Mouse (Mus musculus) intestine, embryonic 14.5 days (tissue): ENCODE measurements around the gene Rassf3. TPM values are rescaled to one million over a fixed set of nuclear protein-coding genes. Genes with fewer than 3 reads are reported as not detected.
A peak's percentile ranks its signal among the peaks of the same experiment; 100 is the strongest.

Experiments used
- ATAC-seq: fragments of 200-750 bp; cut with Nextera tagmentation; replicated peaks from 2 replicates; pipeline ENCODE4 v1.8.0; 2017; ENCODE audit warnings: low read depth, moderate number of reproducible peaks, moderate TSS enrichment, moderate library complexity; ENCODE audit not compliant: low FRiP score, low TSS enrichment
- DNase-seq: peaks from one replicate; pipeline ENCODE4 v3.0.0-alpha.2; 2018; ENCODE audit warnings: low spot score
- H3K27ac ChIP-seq: fragments of 300-500 bp; sonication (generic); 2 replicates; pipeline ENCODE4 v1.5.1; 2014; ENCODE audit warnings: low read depth, mild to moderate bottlenecking, control low read depth
- H3K27me3 ChIP-seq: fragments of 300-500 bp; sonication (generic); replicated peaks from 2 replicates; pipeline ENCODE4 v1.6.1; 2014; ENCODE audit warnings: low read length, control low read depth; ENCODE audit not compliant: control insufficient read depth, insufficient read depth
- H3K36me3 ChIP-seq: fragments of 300-500 bp; sonication (generic); 2 replicates; pipeline ENCODE4 v1.6.1; 2014; ENCODE audit warnings: low read length, control low read depth; ENCODE audit not compliant: control insufficient read depth, insufficient read depth
- H3K4me1 ChIP-seq: fragments of 300-500 bp; sonication (generic); replicated peaks from 2 replicates; pipeline ENCODE4 v1.6.1; 2014; ENCODE audit warnings: low read length, control low read depth, mixed read lengths; ENCODE audit not compliant: control insufficient read depth, insufficient read depth
- H3K4me2 ChIP-seq: fragments of 300-500 bp; sonication (generic); 2 replicates; pipeline ENCODE4 v1.6.1; 2014; ENCODE audit warnings: low read length
- H3K4me3 ChIP-seq: fragments of 300-500 bp; sonication (generic); 2 replicates; pipeline ENCODE4 v1.5.1; 2014; ENCODE audit warnings: low read depth, low read length, control low read depth, mixed read lengths
- H3K9ac ChIP-seq: fragments of 300-500 bp; sonication (generic); 2 replicates; pipeline ENCODE4 v1.6.1; 2014; ENCODE audit warnings: mild to moderate bottlenecking, low read length
- H3K9me3 ChIP-seq: fragments of 300-500 bp; sonication (generic); 2 replicates; pipeline ENCODE4 v1.6.1; 2016; ENCODE audit warnings: low read length, control low read depth; ENCODE audit not compliant: control insufficient read depth
- WGBS: fragments of 180-500 bp; shearing (Covaris S2); extraction: QIAGEN DNeasy Blood & Tissue Kit; methylation state at CpG from one replicate; pipeline ENCODE4 v1.1.7; 2014; 5-methylcytosine and 5-hydroxymethylcytosine counted together
- polyA plus RNA-seq: library from polyadenylated mRNA; unstranded; fragments of >200 nt; fragmentation: Nextera tagmentation; extraction: Ambion mirVana; gene quantifications from 2 replicates; pipeline ENCODE4 v1.2.1, GENCODE M21; 2014

Gene Rassf3
- polyA plus RNA-seq, 1 experiment from 2014 or later, result 24.6 TPM

DNA sequence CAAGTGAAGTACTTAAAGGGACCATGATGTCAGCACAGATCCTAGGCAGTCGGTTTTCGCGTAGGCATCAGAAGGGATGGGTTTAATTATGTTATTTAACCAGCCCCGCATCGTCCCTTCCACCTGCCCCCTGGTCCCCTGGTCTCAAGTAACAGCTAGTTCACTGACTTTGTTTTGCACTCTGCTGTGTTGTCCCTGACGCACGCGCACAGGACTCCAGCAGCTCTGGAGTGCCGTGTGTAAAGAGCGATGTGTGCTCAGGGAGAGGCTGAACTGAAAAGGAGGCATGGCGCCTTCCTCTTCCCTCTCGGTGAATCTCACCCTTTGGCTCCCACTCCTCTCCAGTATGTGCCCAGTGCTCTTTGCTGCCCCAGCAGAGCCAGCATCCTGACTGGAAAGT, 102.1 kb downstream of the Rassf3 start:
- 88% methylated on average over 12 of the region's 12 CpGs for WGBS
- Histone ChIP-seq H3K9ac (no peak overlapping the region), H3K27me3 (no peaks in the 10 kb centered on the region), H3K36me3 (peaks cover 37% of the 10 kb centered on the region), H3K9me3 (no peaks in the 10 kb centered on the region), H3K4me1 (no peaks in the 10 kb centered on the region), H3K4me3 (no peak overlapping the region), H3K4me2 (no peak overlapping the region), H3K27ac (no peak overlapping the region)
- no peak for DNase-seq
- ATAC-seq, result no peak

DNA sequence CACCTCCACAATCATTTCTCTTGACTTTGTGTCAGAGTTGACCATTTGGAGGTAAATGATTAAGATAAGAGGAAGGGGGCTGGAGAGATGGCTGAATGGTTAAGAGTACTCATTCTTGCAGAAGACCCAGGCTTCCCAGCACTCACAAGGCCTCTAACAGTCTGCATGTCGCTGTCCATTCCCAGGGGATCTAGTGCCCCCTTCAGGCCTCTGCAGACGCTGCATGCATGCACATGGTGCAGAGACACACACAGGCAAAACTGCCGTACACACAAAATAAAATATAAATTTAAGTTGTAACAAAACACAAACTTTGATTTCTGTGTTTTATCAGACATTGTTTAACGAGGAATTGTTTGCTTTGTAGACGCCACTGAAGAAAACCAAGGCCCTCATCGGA, 105.4 kb downstream of the Rassf3 start:
- Histone ChIP-seq H3K9me3 (no peaks in the 10 kb centered on the region), H3K36me3 (peaks cover 12% of the 10 kb centered on the region), H3K27me3 (no peaks in the 10 kb centered on the region), H3K9ac (no peak overlapping the region), H3K27ac (no peak overlapping the region), H3K4me3 (no peak overlapping the region), H3K4me1 (peaks cover 8% of the 10 kb centered on the region; the same call in 1 of the 2 replicates), H3K4me2 (no peak overlapping the region)
- ATAC-seq (no peak), DNase-seq (no peak)
- 90% methylated on average over 6 of the region's 6 CpGs for WGBS

DNA sequence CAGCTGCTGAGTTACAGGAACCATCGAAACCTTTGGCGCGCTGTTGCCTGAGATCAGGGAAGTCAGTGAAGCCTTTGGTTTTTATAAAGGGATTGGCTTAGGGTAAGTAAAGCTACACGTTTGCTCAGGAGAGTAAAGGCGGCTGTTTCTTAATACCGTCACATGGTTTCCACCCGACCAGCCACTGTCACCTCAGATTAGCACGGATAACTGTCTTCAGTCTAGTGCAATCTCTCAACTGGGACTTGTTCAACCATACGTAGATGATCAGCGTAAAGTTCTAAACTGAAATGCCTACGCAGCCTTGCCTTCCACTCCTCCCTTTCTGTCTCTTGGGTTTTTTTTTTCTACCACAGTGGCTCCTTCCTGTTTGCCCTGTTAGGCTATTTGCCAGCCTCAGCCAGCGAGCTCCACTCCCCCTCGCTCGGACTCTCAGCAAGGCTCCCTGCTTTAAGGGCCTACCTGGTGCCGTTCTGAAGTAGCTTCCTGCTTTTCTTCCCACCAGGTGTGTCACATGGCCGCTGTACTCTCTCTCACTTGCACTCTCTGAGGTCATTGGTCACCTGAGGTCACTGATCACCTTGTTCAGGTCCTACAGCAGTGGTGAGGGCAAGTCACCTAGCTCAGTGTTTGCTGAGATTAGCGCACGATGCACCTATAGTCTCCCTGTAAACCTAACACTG, 107.2 kb downstream of the Rassf3 start:
- H3K4me3 ChIP-seq, result no peak overlapping the region
- ATAC-seq (no peak), DNase-seq (no peak)
- no peaks in the 10 kb centered on the region for H3K9me3 ChIP-seq
- H3K27me3 ChIP-seq, result no peaks in the 10 kb centered on the region
- 86% methylated on average over 18 of the region's 18 CpGs for WGBS
- peaks cover 3% of the 10 kb centered on the region; the same call in 1 of the 2 replicates for H3K36me3 ChIP-seq
- H3K4me2 ChIP-seq, result no peak overlapping the region
- peaks cover 11% of the 10 kb centered on the region; the same call in 1 of the 2 replicates for H3K4me1 ChIP-seq
- no peak overlapping the region for H3K9ac ChIP-seq
- no peak overlapping the region for H3K27ac ChIP-seq

DNA sequence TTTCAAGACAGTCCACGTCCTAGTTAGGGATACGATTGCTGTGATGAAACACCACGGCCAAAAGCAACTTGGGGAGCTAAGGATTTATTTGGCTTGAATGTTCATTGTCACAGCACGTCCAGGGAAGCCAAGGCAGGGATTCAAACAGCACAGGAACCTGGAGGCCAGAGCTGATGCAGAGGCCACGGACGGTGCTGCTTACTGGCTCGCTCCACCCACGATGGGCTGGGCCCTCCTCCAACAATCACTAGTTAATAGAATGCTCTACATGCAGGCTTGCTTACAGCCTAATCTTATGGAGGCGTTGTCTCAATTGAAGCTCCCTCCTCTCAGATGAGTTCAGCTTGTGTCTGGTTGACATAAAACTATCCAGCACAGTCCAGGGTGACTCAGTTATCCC, 108.4 kb downstream of the Rassf3 start:
- no peak overlapping the region for H3K4me3 ChIP-seq
- H3K27ac ChIP-seq, result no peak overlapping the region
- no peaks in the 10 kb centered on the region for H3K27me3 ChIP-seq
- ATAC-seq (no peak), DNase-seq (no peak)
- H3K9me3 ChIP-seq, result no peaks in the 10 kb centered on the region
- peaks cover 3% of the 10 kb centered on the region; the same call in 1 of the 2 replicates for H3K36me3 ChIP-seq
- H3K9ac ChIP-seq, result no peak overlapping the region
- 89% methylated on average over 9 of the region's 9 CpGs for WGBS
- no peak overlapping the region for H3K4me2 ChIP-seq
- H3K4me1 ChIP-seq, result peaks cover 11% of the 10 kb centered on the region; the same call in 1 of the 2 replicates

DNA sequence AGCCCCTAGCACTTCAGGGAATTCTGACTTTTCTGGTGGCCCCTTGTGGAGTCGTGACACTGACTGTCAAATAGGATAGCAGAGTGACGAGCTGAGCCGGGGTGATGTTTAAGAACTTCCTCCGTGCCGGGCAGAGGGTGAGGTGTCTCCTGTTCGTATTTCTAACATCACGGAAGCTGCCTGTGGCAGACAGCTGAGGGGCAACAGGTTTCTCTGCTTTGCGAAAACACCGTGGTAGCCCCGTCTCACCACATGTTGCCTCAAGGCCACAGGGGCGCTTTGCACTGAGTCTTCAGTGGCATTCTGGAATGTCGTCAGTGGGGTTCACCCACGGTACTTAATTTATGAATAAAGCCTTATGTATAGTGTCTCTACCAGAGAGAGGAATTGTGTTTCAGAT, 108.9 kb downstream of the Rassf3 start:
- H3K4me2 ChIP-seq, result no peak overlapping the region
- no peak overlapping the region for H3K9ac ChIP-seq
- H3K4me1 ChIP-seq, result peaks cover 11% of the 10 kb centered on the region; the same call in 1 of the 2 replicates
- H3K4me3 ChIP-seq, result no peak overlapping the region
- no peaks in the 10 kb centered on the region for H3K27me3 ChIP-seq
- peaks cover 3% of the 10 kb centered on the region; the same call in 1 of the 2 replicates for H3K36me3 ChIP-seq
- WGBS, result 85% methylated on average over 13 of the region's 13 CpGs
- no peaks in the 10 kb centered on the region for H3K9me3 ChIP-seq
- no peak for ATAC-seq
- DNase-seq, result no peak
- H3K27ac ChIP-seq, result no peak overlapping the region

DNA sequence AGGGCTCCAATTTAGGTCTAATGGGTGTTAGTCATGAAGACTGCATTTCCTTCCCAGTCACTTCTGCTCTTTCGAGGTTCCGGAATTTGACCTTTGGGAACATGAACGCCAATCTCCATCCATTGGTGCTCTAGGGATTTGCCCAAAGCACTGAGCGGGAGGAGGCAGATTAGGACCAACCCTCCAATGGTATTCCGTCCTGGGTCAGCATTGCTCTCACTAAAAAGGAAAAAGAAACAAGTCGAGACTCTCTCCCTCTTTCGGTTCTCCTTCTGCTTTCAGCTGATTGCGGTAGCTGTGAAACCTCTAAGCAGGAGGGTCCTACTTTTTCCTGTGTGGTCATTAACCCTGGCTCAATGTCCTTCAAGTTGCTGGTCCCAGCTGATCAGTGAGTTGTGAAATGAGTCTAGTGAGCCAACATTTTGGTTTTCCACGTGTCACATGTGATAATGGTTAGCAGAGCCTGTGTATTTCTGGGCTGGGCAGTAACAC, 110.3 kb downstream of the Rassf3 start:
- Histone ChIP-seq H3K9ac (peak overlapping the region; percentile 78), H3K4me3 (peak overlapping the region; percentile 76), H3K27me3 (no peaks in the 10 kb centered on the region), H3K9me3 (no peaks in the 10 kb centered on the region), H3K4me2 (peak overlapping the region; percentile 85), H3K36me3 (peaks cover 3% of the 10 kb centered on the region; the same call in 1 of the 2 replicates), H3K4me1 (peaks cover 11% of the 10 kb centered on the region; the same call in 1 of the 2 replicates), H3K27ac (no peak overlapping the region)
- no peak for ATAC-seq
- no peak for DNase-seq
- 12% methylated on average over 9 of the region's 9 CpGs for WGBS

DNA sequence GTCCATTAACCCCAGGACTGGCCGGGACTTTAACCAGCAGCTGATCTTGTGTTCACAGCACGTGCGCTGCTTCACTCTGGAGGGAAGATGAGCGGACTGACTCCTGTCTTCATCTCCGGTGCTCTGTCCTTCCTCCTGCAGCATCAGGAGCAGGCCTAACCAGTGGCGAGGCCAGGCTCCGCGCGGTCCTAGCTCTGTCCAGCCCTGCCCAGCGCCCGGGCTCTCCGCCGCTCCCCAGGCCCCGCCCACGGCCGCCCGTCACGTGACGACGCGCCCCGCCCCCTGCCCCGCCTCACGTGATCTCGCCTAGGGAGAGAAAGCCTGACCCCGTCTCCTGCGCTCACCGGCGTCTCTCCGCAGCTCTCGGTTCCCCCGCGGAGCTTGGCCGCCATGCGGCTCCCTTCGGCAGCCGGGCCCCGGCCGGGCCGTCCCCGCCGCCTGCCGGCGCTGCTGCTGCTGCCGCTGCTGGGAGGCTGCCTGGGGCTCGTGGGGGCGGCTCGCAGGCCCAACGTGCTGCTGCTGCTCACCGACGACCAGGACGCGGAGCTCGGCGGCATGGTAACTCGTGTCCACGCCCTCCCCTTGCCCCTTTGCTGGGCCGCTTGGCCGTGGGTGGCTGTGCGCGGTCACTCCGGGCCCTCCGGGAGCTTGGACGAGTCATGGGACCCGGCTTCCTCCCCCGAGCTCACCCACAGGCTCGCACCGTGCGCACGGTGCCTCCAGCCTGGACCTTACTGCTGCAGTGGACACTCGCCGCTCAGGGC, 111.2 kb downstream of the Rassf3 start, which contains the start of gene Gns:
Gns (plus strand) TSS at position 290 of the 764 bp plus-strand sequence.
- Histone ChIP-seq H3K27me3 (no peaks in the 10 kb centered on the region), H3K36me3 (0 out of 2 replicates have a peak, but pooled peaks cover 3% of the 10 kb centered on the region), H3K4me2 (peak within 1 kb of the TSS; percentile 85), H3K4me3 (peak within 1 kb of the TSS; percentile 76), H3K9ac (peak within 1 kb of the TSS; percentile 78), H3K4me1 (peaks cover 11% of the 10 kb centered on the region; the same call in 1 of the 2 replicates), H3K9me3 (no peaks in the 10 kb centered on the region), H3K27ac (peak within 1 kb of the TSS; percentile 35; the same call in 1 of the 2 replicates)
- DNase-seq (peak; percentile 98), ATAC-seq (peak; percentile 97)
- under 1% methylated on average over 72 of the region's 72 CpGs for WGBS

DNA sequence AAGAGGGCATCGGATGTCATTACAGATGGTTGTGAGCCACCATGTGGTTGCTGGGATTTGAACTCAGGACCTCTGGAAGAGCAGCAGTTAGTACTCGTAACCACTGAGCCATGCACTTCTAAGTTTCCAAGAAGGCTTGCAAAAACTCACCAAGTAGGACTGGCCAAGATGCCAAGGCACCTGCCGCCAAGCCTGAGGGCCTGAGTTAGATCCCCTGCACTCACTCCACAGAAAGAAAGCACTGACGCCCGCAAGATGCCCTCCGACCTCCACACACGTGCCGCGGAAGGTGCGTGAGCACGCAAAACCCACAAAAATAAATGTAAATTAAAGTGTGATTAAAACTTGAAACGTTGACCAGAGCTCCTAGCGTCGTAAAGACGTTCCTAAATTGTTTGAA, 111.8 kb downstream of the Rassf3 start:
- no peaks in the 10 kb centered on the region for H3K9me3 ChIP-seq
- peak overlapping the region; percentile 76 for H3K4me3 ChIP-seq
- H3K9ac ChIP-seq, result peak overlapping the region; percentile 78; the same call in 1 of the 2 replicates
- DNase-seq, result no peak
- WGBS, result 24% methylated on average over 15 of the region's 15 CpGs
- H3K27ac ChIP-seq, result no peak overlapping the region
- H3K4me2 ChIP-seq, result peak overlapping the region; percentile 85
- peaks cover 11% of the 10 kb centered on the region; the same call in 1 of the 2 replicates for H3K4me1 ChIP-seq
- no peaks in the 10 kb centered on the region for H3K27me3 ChIP-seq
- ATAC-seq, result peak; percentile 11; the same call in 1 of the 2 replicates
- 0 out of 2 replicates have a peak, but pooled peaks cover 3% of the 10 kb centered on the region for H3K36me3 ChIP-seq
